Mouse (Mus musculus) heart, embryonic 12.5 days (tissue): ENCODE measurements around the gene Lce1k. TPM values are rescaled to one million over a fixed set of nuclear protein-coding genes. Genes with fewer than 3 reads are reported as not detected.

Experiments
- polyA plus RNA-seq: library from polyadenylated mRNA; unstranded; fragments of >200 nt; fragmentation: Nextera tagmentation; extraction: Ambion mirVana; gene quantifications from 2 replicates; pipeline ENCODE4 v1.2.1, GENCODE M21; 2016

Lce1k gene
- polyA plus RNA-seq, 1 experiment from 2014 or later: not detected

Other genes starting within 250 kb of the Lce1k start
- not detected in 2 replicates for gene Ivl, start 234.2 kb downstream of the Lce1k start, polyA plus RNA-seq
- not detected in 2 replicates for gene Smcp, start 218.9 kb downstream of the Lce1k start, polyA plus RNA-seq
- not detected in 2 replicates for gene 2210017I01Rik, start 200.4 kb downstream of the Lce1k start, polyA plus RNA-seq
- gene Lce6a, start 186.2 kb downstream of the Lce1k start, polyA plus RNA-seq: not detected in 2 replicates
- gene Lce1a1, start 159.6 kb downstream of the Lce1k start, polyA plus RNA-seq: not detected in 2 replicates
- not detected in 2 replicates for gene Lce1b, start 151.0 kb downstream of the Lce1k start, polyA plus RNA-seq
- not detected in 2 replicates for gene Lce1a2, start 137.6 kb downstream of the Lce1k start, polyA plus RNA-seq
- gene Lce1c, start 128.6 kb downstream of the Lce1k start, polyA plus RNA-seq: not detected in 2 replicates
- not detected in 2 replicates for gene Lce1d, start 120.7 kb downstream of the Lce1k start, polyA plus RNA-seq
- not detected in 2 replicates for gene Lce1e, start 98.8 kb downstream of the Lce1k start, polyA plus RNA-seq
- not detected in 2 replicates for gene Lce1f, start 87.5 kb downstream of the Lce1k start, polyA plus RNA-seq
- not detected in 2 replicates for gene Gm38119, start 68.8 kb downstream of the Lce1k start, polyA plus RNA-seq
- gene Lce1g, start 55.6 kb downstream of the Lce1k start, polyA plus RNA-seq: not detected in 2 replicates
- not detected in 2 replicates for gene Lce1h, start 42.8 kb downstream of the Lce1k start, polyA plus RNA-seq
- gene Lce1i, start 29.0 kb downstream of the Lce1k start, polyA plus RNA-seq: not detected in 2 replicates
- gene Lce1j, start 17.4 kb downstream of the Lce1k start, polyA plus RNA-seq: not detected in 2 replicates
- not detected in 2 replicates for gene Kprp, start 19.4 kb upstream of the Lce1k start, polyA plus RNA-seq
- gene Lce1l, start 43.4 kb upstream of the Lce1k start, polyA plus RNA-seq: not detected in 2 replicates
- gene 2310050C09Rik, start 62.3 kb upstream of the Lce1k start, polyA plus RNA-seq: not detected in 2 replicates
- gene Lce3a, start 118.3 kb upstream of the Lce1k start, polyA plus RNA-seq: not detected in 2 replicates
- gene Lce3b, start 125.1 kb upstream of the Lce1k start, polyA plus RNA-seq: not detected in 2 replicates
- not detected in 2 replicates for gene Lce3c, start 136.6 kb upstream of the Lce1k start, polyA plus RNA-seq
- gene Lce3d, start 149.5 kb upstream of the Lce1k start, polyA plus RNA-seq: not detected in 2 replicates
- gene Lce3e, start 159.2 kb upstream of the Lce1k start, polyA plus RNA-seq: not detected in 2 replicates
- not detected in 2 replicates for gene Lce3f, start 184.3 kb upstream of the Lce1k start, polyA plus RNA-seq
- gene Crct1, start 207.8 kb upstream of the Lce1k start, polyA plus RNA-seq: not detected in 2 replicates
- gene Lce1m, start 211.2 kb upstream of the Lce1k start, polyA plus RNA-seq: not detected in 2 replicates